Mouse (Mus musculus): ENCODE data around the gene Lrrtm4. TPM values are rescaled to one million over a fixed set of nuclear protein-coding genes. Genes with fewer than 3 reads are reported as not detected.

Gene Lrrtm4
- total and polyA plus RNA-seq, 3 experiments: not detected

- Histone ChIP-seq H3K27ac (ENCODE audit: control insufficient read depth, low read depth, low read length) (no peak overlapping the region), H3K27me3 (ENCODE audit: control insufficient read depth in 1 of 2, insufficient read depth in 2 of 2, low read length in 2 of 2) (no peaks in the 10 kb centered on the region), H3K9me3 (replicated peaks; ENCODE audit: insufficient read depth, low read length) (no peaks in the 10 kb centered on the region), H3K4me3 (ENCODE audit: control insufficient read depth in 1 of 2, insufficient read depth in 1 of 2, low read depth in 2 of 2, low read length in 2 of 2) (no peak overlapping the region), H3K36me3 (ENCODE audit: control insufficient read depth in 1 of 2, insufficient read depth in 2 of 2, low read length in 2 of 2) (no peaks in the 10 kb centered on the region), H3K79me2 (ENCODE audit: control insufficient read depth, insufficient read depth, low read length, poor library complexity) (no peaks in the 10 kb centered on the region), H3K9ac (ENCODE audit: control insufficient read depth, low read depth, low read length, poor library complexity, severe bottlenecking) (no peak overlapping the region), H3K4me1 (ENCODE audit: control insufficient read depth in 1 of 2, insufficient read depth in 2 of 2, low read length in 2 of 2) (no peaks in the 10 kb centered on the region)
- no peak for TF ChIP-seq CTCF (IDR thresholded peaks at IDR 0.05 in 2 of 3, conservative IDR thresholded peaks at IDR 0.05 in 1 of 3; ENCODE audit: control insufficient read depth in 1 of 3, insufficient read depth in 1 of 3, low read depth in 2 of 3, low read length in 3 of 3, poor library complexity in 1 of 3, severe bottlenecking in 1 of 3)
- TF ChIP-seq NRF1 (IDR thresholded peaks at IDR 0.05; ENCODE audit: insufficient read depth, low read depth, low read length, poor library complexity, severe bottlenecking): no peak
- no peak for TF ChIP-seq HCFC1 (IDR thresholded peaks at IDR 0.05; ENCODE audit: low read depth, low read length)
- no peak for TF ChIP-seq MAFK (IDR thresholded peaks at IDR 0.05; ENCODE audit: borderline replicate concordance, low read depth, low read length)
- TF ChIP-seq ETS1 (IDR thresholded peaks at IDR 0.05; ENCODE audit: low read depth, low read length): no peak
- no peak for TF ChIP-seq SIN3A (IDR thresholded peaks at IDR 0.05; ENCODE audit: low read length)
- TF ChIP-seq ZC3H11A (IDR thresholded peaks at IDR 0.05; ENCODE audit: low read depth, low read length): no peak
- no peak for TF ChIP-seq GATA1 (IDR thresholded peaks at IDR 0.05; ENCODE audit: low read depth, low read length)
- TF ChIP-seq ZMIZ1 (IDR thresholded peaks at IDR 0.05; ENCODE audit: low read depth, low read length): no peak
- TF ChIP-seq USF1 (IDR thresholded peaks at IDR 0.05; ENCODE audit: low read depth, low read length): no peak
- TF ChIP-seq TBP (IDR thresholded peaks at IDR 0.05; ENCODE audit: low read depth, low read length): no peak
- no peak for TF ChIP-seq MXI1 (IDR thresholded peaks at IDR 0.05; ENCODE audit: low read depth, low read length)
- TF ChIP-seq JUND (IDR thresholded peaks at IDR 0.05; ENCODE audit: low read depth, low read length): no peak
- no peak for DNase-seq (ENCODE audit: low read depth, low spot score)
These were observed 370.9 kb downstream of the Lrrtm4 start for GRCm38 (mm10) chr6:80389571-80389970.

- no peak for DNase-seq (ENCODE audit: low read depth, low spot score)
- Histone ChIP-seq H3K9ac (ENCODE audit: control insufficient read depth, low read depth, low read length, poor library complexity, severe bottlenecking) (no peak overlapping the region), H3K4me1 (ENCODE audit: control insufficient read depth in 1 of 2, insufficient read depth in 2 of 2, low read length in 2 of 2) (no peaks in the 10 kb centered on the region), H3K27ac (ENCODE audit: control insufficient read depth, low read depth, low read length) (no peak overlapping the region), H3K4me3 (ENCODE audit: control insufficient read depth in 1 of 2, insufficient read depth in 1 of 2, low read depth in 2 of 2, low read length in 2 of 2) (no peak overlapping the region), H3K27me3 (ENCODE audit: control insufficient read depth in 1 of 2, insufficient read depth in 2 of 2, low read length in 2 of 2) (no peaks in the 10 kb centered on the region), H3K36me3 (ENCODE audit: control insufficient read depth in 1 of 2, insufficient read depth in 2 of 2, low read length in 2 of 2) (no peaks in the 10 kb centered on the region), H3K9me3 (replicated peaks; ENCODE audit: insufficient read depth, low read length) (no peaks in the 10 kb centered on the region), H3K79me2 (ENCODE audit: control insufficient read depth, insufficient read depth, low read length, poor library complexity) (no peaks in the 10 kb centered on the region)
- TF ChIP-seq HCFC1 (IDR thresholded peaks at IDR 0.05; ENCODE audit: low read depth, low read length) (no peak), ETS1 (IDR thresholded peaks at IDR 0.05; ENCODE audit: low read depth, low read length) (no peak), CHD1 (IDR thresholded peaks at IDR 0.05; ENCODE audit: low read depth, low read length) (no peak), USF2 (IDR thresholded peaks at IDR 0.05; ENCODE audit: borderline replicate concordance in 1 of 2, insufficient read depth in 1 of 2, low read depth in 1 of 2, low read length in 2 of 2) (no peak), MAX (IDR thresholded peaks at IDR 0.05; ENCODE audit: low read length) (no peak), RCOR1 (IDR thresholded peaks at IDR 0.05; ENCODE audit: low read depth, low read length) (no peak), MYB (IDR thresholded peaks at IDR 0.05; ENCODE audit: low read depth, low read length) (no peak), MAZ (IDR thresholded peaks at IDR 0.05; ENCODE audit: low read depth, low read length) (no peak), MXI1 (IDR thresholded peaks at IDR 0.05; ENCODE audit: low read depth, low read length) (no peak), NRF1 (IDR thresholded peaks at IDR 0.05; ENCODE audit: insufficient read depth, low read depth, low read length, poor library complexity, severe bottlenecking) (no peak), EP300 (IDR thresholded peaks at IDR 0.05; ENCODE audit: low read depth in 1 of 2, low read length in 2 of 2) (no peak), CHD2 (IDR thresholded peaks at IDR 0.05; ENCODE audit: low read length) (no peak)
These were observed 388.1 kb downstream of the Lrrtm4 start for GRCm38 (mm10) chr6:80406757-80407156.

Measured in MEL (cell line).